Mouse (Mus musculus): ENCODE measurements at regions not wholly inside any gene's neighbourhood (a gene's known extent, or its start where the extent isn't known, plus 50 kb on each side); places are given as distances from the start of the nearest gene placed in this dataset.

DNA sequence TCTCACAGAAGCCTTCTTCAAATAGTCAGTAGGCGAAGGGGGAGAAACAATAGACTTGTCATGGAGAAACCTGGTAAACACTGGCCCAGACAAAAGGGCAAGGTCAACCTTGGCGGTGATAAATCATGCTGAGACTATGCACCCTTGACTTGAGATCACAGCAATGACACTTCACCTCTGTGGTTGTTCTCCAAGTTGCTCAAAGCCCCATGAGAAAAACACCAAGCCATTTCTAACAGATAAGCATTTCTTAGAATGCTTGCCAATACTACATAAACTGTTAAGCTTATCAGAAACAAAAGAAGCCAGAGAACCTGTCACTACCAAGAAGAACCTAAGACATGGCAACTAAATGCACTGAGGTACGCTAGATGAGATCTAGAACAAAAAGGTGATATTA lies 165.0 kb upstream of the Cdkn2b start:
- DNase-seq (ENCODE audit: low spot score) (no peak), ATAC-seq (no peak)
- Histone ChIP-seq H3K9ac (replicated peaks; ENCODE audit: low read length) (no peak overlapping the region), H3K27me3 (ENCODE audit: insufficient read depth, low read length) (no peaks in the 10 kb centered on the region), H3K4me2 (ENCODE audit: low read depth, low read length) (no peak overlapping the region), H3K4me1 (ENCODE audit: insufficient read depth, low read length) (no peaks in the 10 kb centered on the region), H3K9me3 (ENCODE audit: low read length) (no peaks in the 10 kb centered on the region), H3K36me3 (ENCODE audit: insufficient read depth, low read length) (no peaks in the 10 kb centered on the region), H3K4me3 (ENCODE audit: low read length) (no peak overlapping the region), H3K27ac (no peak overlapping the region)
- TF ChIP-seq CTCF (IDR thresholded peaks at IDR 0.05; ENCODE audit: low read depth), result no peak
- WGBS, result 64% methylated on average over 3 of the region's 3 CpGs

DNA sequence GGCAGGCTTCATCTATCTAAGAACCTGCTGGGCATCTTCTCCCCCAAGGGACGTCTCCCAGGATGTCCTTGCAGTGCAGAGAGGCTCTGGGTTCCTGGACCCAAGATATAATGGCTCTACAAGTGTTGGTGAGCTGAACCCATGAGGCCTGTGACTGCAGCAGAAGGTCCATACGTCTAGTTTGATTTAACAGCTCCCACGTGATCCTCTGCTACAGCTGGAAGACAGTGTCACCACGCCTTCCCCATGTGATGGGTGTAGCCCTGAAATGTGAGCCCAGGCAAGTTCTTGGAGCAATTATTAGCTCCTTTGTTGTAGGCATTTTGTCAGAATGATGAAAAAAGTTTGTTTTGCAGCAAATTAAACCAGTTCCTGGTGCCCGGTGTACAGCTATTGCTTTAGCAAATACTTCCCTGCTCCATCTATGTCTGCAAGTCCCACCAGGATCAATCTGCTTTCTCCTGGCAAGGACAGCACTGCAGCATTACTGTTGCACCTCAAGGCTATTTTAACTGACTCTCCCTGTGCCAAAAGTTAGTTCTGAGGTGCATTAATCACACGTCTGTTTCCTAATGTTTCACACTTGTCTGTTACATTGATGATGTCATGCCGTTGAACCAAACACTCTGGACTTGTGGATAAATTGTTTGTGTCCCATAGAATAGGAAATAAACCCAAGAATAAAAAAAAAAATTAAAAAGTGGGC lies 164.2 kb upstream of the Cdkn2b start:
- Histone ChIP-seq H3K27ac (no peak overlapping the region), H3K27me3 (ENCODE audit: insufficient read depth, low read length) (no peaks in the 10 kb centered on the region), H3K4me2 (ENCODE audit: low read depth, low read length) (no peak overlapping the region), H3K4me1 (ENCODE audit: insufficient read depth, low read length) (no peaks in the 10 kb centered on the region), H3K36me3 (ENCODE audit: insufficient read depth, low read length) (no peaks in the 10 kb centered on the region), H3K9me3 (ENCODE audit: low read length) (no peaks in the 10 kb centered on the region), H3K9ac (replicated peaks; ENCODE audit: low read length) (no peak overlapping the region), H3K4me3 (ENCODE audit: low read length) (no peak overlapping the region)
- WGBS, result 64% methylated on average over 7 of the region's 7 CpGs
- DNase-seq (ENCODE audit: low spot score) (no peak), ATAC-seq (no peak)
- no peak for TF ChIP-seq CTCF (IDR thresholded peaks at IDR 0.05; ENCODE audit: low read depth)

DNA sequence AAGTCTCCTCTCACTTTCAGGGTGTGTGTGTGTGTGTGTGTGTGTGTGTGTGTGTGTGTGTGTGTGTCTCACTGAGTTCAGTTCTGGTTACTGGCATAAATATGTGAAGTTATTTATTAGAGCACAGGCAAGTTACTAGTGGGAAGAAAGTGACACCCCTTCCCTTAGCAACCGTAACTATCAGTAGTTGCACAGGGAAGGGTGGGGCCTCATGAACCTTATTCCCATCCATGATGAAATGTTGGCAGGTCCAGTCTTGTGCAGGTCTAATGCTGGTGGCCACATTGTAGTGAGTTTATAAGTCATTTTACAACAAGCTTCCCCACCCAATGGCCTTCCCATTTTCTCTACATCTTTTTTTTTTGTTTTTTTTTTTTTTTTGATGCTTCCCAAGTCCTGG lies 160.6 kb upstream of the Cdkn2b start:
- Histone ChIP-seq H3K36me3 (ENCODE audit: insufficient read depth, low read length) (no peaks in the 10 kb centered on the region), H3K9ac (replicated peaks; ENCODE audit: low read length) (no peak overlapping the region), H3K4me2 (ENCODE audit: low read depth, low read length) (no peak overlapping the region), H3K4me3 (ENCODE audit: low read length) (no peak overlapping the region), H3K4me1 (ENCODE audit: insufficient read depth, low read length) (no peaks in the 10 kb centered on the region), H3K27me3 (ENCODE audit: insufficient read depth, low read length) (no peaks in the 10 kb centered on the region), H3K9me3 (ENCODE audit: low read length) (no peaks in the 10 kb centered on the region), H3K27ac (no peak overlapping the region)
- ATAC-seq (no peak), DNase-seq (ENCODE audit: low spot score) (no peak)
- TF ChIP-seq CTCF (IDR thresholded peaks at IDR 0.05; ENCODE audit: low read depth), result no peak
- WGBS, result 88% methylated on average over 1 of the region's 1 CpGs

DNA sequence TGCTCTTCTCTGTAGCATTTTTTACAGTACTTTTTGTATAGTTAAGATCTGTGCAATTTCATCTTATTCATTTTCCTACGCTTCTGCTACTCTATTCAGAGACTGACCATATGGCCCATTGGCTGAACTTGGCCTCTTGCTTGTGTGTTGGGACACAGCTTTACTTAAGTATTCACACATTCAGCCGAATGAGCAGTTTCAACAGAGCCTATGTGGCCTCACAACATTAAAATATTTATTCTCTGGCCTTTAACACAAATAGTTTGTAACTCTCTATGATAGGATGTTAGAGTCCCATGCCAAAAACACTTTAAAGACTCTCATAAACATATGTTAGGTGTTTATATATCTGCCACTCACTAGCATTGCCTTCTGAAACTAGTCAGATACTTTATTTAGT lies 159.9 kb upstream of the Cdkn2b start:
- DNase-seq (ENCODE audit: low spot score) (no peak), ATAC-seq (no peak)
- TF ChIP-seq CTCF (IDR thresholded peaks at IDR 0.05; ENCODE audit: low read depth), result no peak
- Histone ChIP-seq H3K4me1 (ENCODE audit: insufficient read depth, low read length) (no peaks in the 10 kb centered on the region), H3K9ac (replicated peaks; ENCODE audit: low read length) (no peak overlapping the region), H3K27ac (no peak overlapping the region), H3K9me3 (ENCODE audit: low read length) (no peaks in the 10 kb centered on the region), H3K4me2 (ENCODE audit: low read depth, low read length) (no peak overlapping the region), H3K4me3 (ENCODE audit: low read length) (no peak overlapping the region), H3K36me3 (ENCODE audit: insufficient read depth, low read length) (no peaks in the 10 kb centered on the region), H3K27me3 (ENCODE audit: insufficient read depth, low read length) (no peaks in the 10 kb centered on the region)
- WGBS, result 73% methylated on average over 2 of the region's 2 CpGs

DNA sequence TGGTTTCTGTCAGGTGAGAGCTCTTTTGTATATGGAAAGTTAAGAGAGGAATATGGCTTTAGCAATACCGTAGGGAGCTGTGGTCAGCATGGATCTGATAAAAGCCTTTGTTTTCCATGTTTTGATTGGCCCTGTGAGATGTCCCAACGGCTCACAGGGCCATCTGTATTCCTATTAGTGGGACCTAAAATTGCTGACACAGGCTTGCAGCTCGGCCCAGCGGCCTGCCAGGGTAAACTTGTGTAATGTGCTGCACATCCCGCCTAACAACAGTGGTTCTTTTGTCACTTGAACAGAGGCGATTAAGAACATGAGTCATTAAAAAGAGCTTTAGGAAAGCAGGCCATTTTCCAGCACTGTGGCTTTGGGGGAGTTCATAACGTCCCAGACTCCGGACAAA lies 159.0 kb upstream of the Cdkn2b start:
- 0 out of 2 replicates have a peak, but pooled peaks have one; percentile 56 for ATAC-seq
- 26% methylated on average over 8 of the region's 8 CpGs for WGBS
- H3K9me3 ChIP-seq (ENCODE audit: low read length), result no peaks in the 10 kb centered on the region

DNA sequence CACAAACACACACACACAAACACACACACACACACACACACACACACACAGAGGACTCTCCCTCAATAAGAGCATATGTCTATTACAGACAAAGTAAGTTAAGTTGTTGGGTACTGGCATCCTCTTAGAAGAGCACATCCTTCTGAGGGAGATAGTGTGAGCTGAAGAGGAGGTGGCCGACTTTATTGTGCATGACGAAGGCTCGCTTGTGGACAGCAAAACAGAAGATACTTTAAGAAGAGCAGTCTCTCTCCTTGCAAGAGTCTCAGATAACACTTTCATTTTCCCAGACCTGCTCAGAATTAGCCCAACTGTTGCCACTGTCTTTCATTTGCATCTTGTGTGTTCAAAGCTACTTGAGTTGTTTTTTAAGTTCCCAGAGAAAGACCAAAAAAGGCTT lies 158.6 kb upstream of the Cdkn2b start:
- 83% methylated on average over 3 of the region's 3 CpGs for WGBS
- no peak for ATAC-seq

More for the DNA sequence above, 159.0 kb upstream of the Cdkn2b start:
- Histone ChIP-seq H3K9ac (replicated peaks; ENCODE audit: low read length) (no peak overlapping the region), H3K27me3 (ENCODE audit: insufficient read depth, low read length) (no peaks in the 10 kb centered on the region), H3K36me3 (ENCODE audit: insufficient read depth, low read length) (no peaks in the 10 kb centered on the region), H3K4me3 (ENCODE audit: low read length) (no peak overlapping the region), H3K27ac (no peak overlapping the region), H3K4me1 (ENCODE audit: insufficient read depth, low read length) (no peaks in the 10 kb centered on the region), H3K4me2 (ENCODE audit: low read depth, low read length) (no peak overlapping the region)
- TF ChIP-seq CTCF (IDR thresholded peaks at IDR 0.05; ENCODE audit: low read depth), result peak; percentile 10; the same call in 1 of the 2 replicates
- DNase-seq (ENCODE audit: low spot score), result peak; percentile 54

DNA sequence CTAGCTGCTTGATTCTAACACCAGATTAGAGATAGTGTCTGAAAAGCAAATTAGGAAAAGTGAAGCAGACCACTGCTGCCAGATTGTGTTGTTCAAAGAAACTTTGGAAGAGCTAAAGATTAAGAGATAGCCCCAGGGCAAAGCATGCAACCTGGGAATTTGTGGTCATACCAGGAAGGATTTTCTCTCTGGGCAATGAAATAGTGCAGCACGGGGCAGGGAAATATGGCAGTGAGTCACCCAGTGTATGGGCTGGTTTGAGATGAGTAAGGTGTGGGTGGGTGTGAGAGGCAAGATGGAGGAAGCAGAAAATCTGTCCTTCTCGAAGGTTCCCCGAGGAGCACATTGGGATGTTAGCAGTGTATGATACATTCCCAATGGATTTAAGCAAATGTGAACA lies 155.9 kb upstream of the Cdkn2b start:
- H3K9me3 ChIP-seq (ENCODE audit: low read length), result no peaks in the 10 kb centered on the region

More for the DNA sequence above, 158.6 kb upstream of the Cdkn2b start:
- H3K27me3 ChIP-seq (ENCODE audit: insufficient read depth, low read length), result no peaks in the 10 kb centered on the region
- no peak overlapping the region for H3K9ac ChIP-seq (replicated peaks; ENCODE audit: low read length)
- H3K9me3 ChIP-seq (ENCODE audit: low read length), result no peaks in the 10 kb centered on the region
- TF ChIP-seq CTCF (IDR thresholded peaks at IDR 0.05; ENCODE audit: low read depth), result no peak
- no peaks in the 10 kb centered on the region for H3K4me1 ChIP-seq (ENCODE audit: insufficient read depth, low read length)
- H3K27ac ChIP-seq, result no peak overlapping the region
- H3K36me3 ChIP-seq (ENCODE audit: insufficient read depth, low read length), result no peaks in the 10 kb centered on the region
- H3K4me3 ChIP-seq (ENCODE audit: low read length), result no peak overlapping the region
- no peak for DNase-seq (ENCODE audit: low spot score)
- no peak overlapping the region for H3K4me2 ChIP-seq (ENCODE audit: low read depth, low read length)

More for the DNA sequence above, 155.9 kb upstream of the Cdkn2b start:
- ATAC-seq (no peak), DNase-seq (ENCODE audit: low spot score) (no peak)
- WGBS, result 90% methylated on average over 3 of the region's 3 CpGs
- Histone ChIP-seq H3K9ac (replicated peaks; ENCODE audit: low read length) (no peak overlapping the region), H3K4me3 (ENCODE audit: low read length) (no peak overlapping the region), H3K36me3 (ENCODE audit: insufficient read depth, low read length) (no peaks in the 10 kb centered on the region), H3K27me3 (ENCODE audit: insufficient read depth, low read length) (no peaks in the 10 kb centered on the region), H3K4me1 (ENCODE audit: insufficient read depth, low read length) (no peaks in the 10 kb centered on the region), H3K4me2 (ENCODE audit: low read depth, low read length) (no peak overlapping the region), H3K27ac (no peak overlapping the region)
- no peak for TF ChIP-seq CTCF (IDR thresholded peaks at IDR 0.05; ENCODE audit: low read depth)

Measured in hindbrain, postnatal 0 days (tissue).